Mouse (Mus musculus) kidney, adult 8-10 months (tissue): ENCODE data around the gene Rnf26.

Experiments
- DNase-seq, 2 experiments: peaks; one replicate each; pipeline ENCODE4 v3.0.0; 2022

Rnf26 gene

GRCm38 (mm10) chr9:44087761-44088455 lies 25.4 kb downstream of the Rnf26 start:
- peak in 1 of 2 experiments; percentile 61 for DNase-seq

GRCm38 (mm10) chr9:44086960-44087359 lies 26.4 kb downstream of the Rnf26 start:
- peak in 1 of 2 experiments; percentile 72 for DNase-seq

GRCm38 (mm10) chr9:44085741-44086665 lies 27.3 kb downstream of the Rnf26 start:
- peak; percentile 85 for DNase-seq

- DNase-seq, result no peak
Measured at GRCm38 (mm10) chr9:44085276-44085675, 28.0 kb downstream of the Rnf26 start.

- peak; percentile 96 to 97 for DNase-seq
Measured at GRCm38 (mm10) chr9:44084659-44085229, 28.6 kb downstream of the Rnf26 start.

GRCm38 (mm10) chr9:44084236-44084635 lies 29.1 kb downstream of the Rnf26 start:
- DNase-seq, result no peak

GRCm38 (mm10) chr9:44083392-44084121 lies 29.8 kb downstream of the Rnf26 start:
- DNase-seq, result peak; percentile 91

- no peak for DNase-seq
Measured at GRCm38 (mm10) chr9:44082266-44082665, 31.1 kb downstream of the Rnf26 start.

- DNase-seq, result no peak
Measured at GRCm38 (mm10) chr9:44081581-44081980, 31.7 kb downstream of the Rnf26 start.

GRCm38 (mm10) chr9:44080953-44081352 lies 32.4 kb downstream of the Rnf26 start:
- DNase-seq, result no peak

GRCm38 (mm10) chr9:44079997-44080780 lies 33.1 kb downstream of the Rnf26 start:
- DNase-seq, result peak; percentile 87 to 93

- peak; percentile 94 to 97 for DNase-seq
Measured at GRCm38 (mm10) chr9:44078955-44079756, 34.2 kb downstream of the Rnf26 start.

- peak; percentile 70 to 76 for DNase-seq
Measured at GRCm38 (mm10) chr9:44078136-44078797, 35.0 kb downstream of the Rnf26 start.

GRCm38 (mm10) chr9:44077266-44077910 lies 35.9 kb downstream of the Rnf26 start:
- peak; percentile 12 to 21 for DNase-seq

GRCm38 (mm10) chr9:44076764-44077120 lies 36.6 kb downstream of the Rnf26 start:
- DNase-seq, result peak; percentile 90 to 92

- peak; percentile 43 to 53 for DNase-seq
Measured at GRCm38 (mm10) chr9:44075996-44076763, 37.1 kb downstream of the Rnf26 start.

GRCm38 (mm10) chr9:44075276-44075995 lies 37.9 kb downstream of the Rnf26 start:
- DNase-seq, result peak; percentile 35 to 52
